Mouse (Mus musculus) hindbrain, embryonic 12.5 days (tissue): ENCODE data around the gene Slc27a5. TPM values are rescaled to one million over a fixed set of nuclear protein-coding genes. Genes with fewer than 3 reads are reported as not detected.
A peak's percentile ranks its signal among the peaks of the same experiment; 100 is the strongest.

Experiments used
- ATAC-seq: fragments of 200-750 bp; cut with Nextera tagmentation; 2 replicates; pipeline ENCODE4 v1.8.0; 2017; ENCODE audit warnings: moderate TSS enrichment; ENCODE audit not compliant: low FRiP score
- H3K27ac ChIP-seq: fragments of 300-500 bp; sonication (generic); 2 replicates; pipeline ENCODE4 v1.5.1; 2016; ENCODE audit warnings: mild to moderate bottlenecking
- H3K27me3 ChIP-seq: fragments of 300-500 bp; sonication (generic); 2 replicates; pipeline ENCODE4 v1.6.1; 2016; ENCODE audit warnings: mild to moderate bottlenecking
- H3K36me3 ChIP-seq: fragments of 300-500 bp; sonication (generic); 2 replicates; pipeline ENCODE4 v1.6.1; 2016; ENCODE audit warnings: mild to moderate bottlenecking
- H3K4me1 ChIP-seq: fragments of 300-500 bp; sonication (generic); 2 replicates; pipeline ENCODE4 v1.6.1; 2016
- H3K4me2 ChIP-seq: fragments of 300-500 bp; sonication (generic); replicated peaks from 2 replicates; pipeline ENCODE4 v1.6.1; 2016; ENCODE audit warnings: mild to moderate bottlenecking
- H3K4me3 ChIP-seq: fragments of 300-500 bp; sonication (generic); 2 replicates; pipeline ENCODE4 v1.5.1; 2016; ENCODE audit warnings: mild to moderate bottlenecking
- H3K9ac ChIP-seq: fragments of 300-500 bp; sonication (generic); 2 replicates; pipeline ENCODE4 v1.6.1; 2016; ENCODE audit warnings: mild to moderate bottlenecking, moderate library complexity
- H3K9me3 ChIP-seq: fragments of 300-500 bp; sonication (generic); replicated peaks from 2 replicates; pipeline ENCODE4 v1.6.1; 2016; ENCODE audit warnings: mild to moderate bottlenecking
- WGBS: fragments of 180-500 bp; shearing (Covaris S2); methylation state at CpG from one replicate; pipeline ENCODE4 v1.1.7; 2016; 5-methylcytosine and 5-hydroxymethylcytosine counted together
- polyA plus RNA-seq: library from polyadenylated mRNA; unstranded; fragments of >200 nt; fragmentation: Nextera tagmentation; extraction: Ambion mirVana; gene quantifications from 2 replicates; pipeline ENCODE4 v1.2.1, GENCODE M21; 2016

Gene Slc27a5
- polyA plus RNA-seq, 1 experiment from 2014 or later, result 0.26 TPM

DNA sequence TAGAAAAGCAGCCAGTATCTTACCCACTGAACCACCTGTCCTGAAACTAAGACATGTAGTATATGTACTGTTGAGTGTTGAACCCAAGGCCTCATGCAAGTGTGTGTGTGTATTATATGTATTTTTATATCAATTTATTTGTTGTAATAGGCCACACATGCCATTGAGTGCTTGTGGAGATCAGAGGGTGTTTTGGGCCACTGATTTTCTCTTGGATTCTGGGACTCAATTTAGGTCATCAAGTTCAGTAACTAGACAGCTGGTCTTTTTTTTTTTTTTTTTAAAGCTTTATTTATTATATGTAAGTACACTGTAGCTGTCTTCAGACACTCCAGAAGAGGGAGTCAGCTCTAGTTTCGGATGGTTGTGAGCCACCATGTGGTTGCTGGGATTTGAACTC is 17.2 kb upstream of the Slc27a5 start:
- Histone ChIP-seq H3K4me2 (no peak overlapping the region), H3K27me3 (peaks cover 4% of the 10 kb centered on the region; the same call in 1 of the 2 replicates), H3K4me3 (no peak overlapping the region), H3K4me1 (peaks cover 5% of the 10 kb centered on the region), H3K36me3 (no peaks in the 10 kb centered on the region), H3K9me3 (no peaks in the 10 kb centered on the region), H3K9ac (no peak overlapping the region), H3K27ac (no peak overlapping the region)
- whole genome bisulfite sequencing, result 76% methylated on average over 1 of the region's 1 CpGs
- ATAC-seq, result no peak

DNA sequence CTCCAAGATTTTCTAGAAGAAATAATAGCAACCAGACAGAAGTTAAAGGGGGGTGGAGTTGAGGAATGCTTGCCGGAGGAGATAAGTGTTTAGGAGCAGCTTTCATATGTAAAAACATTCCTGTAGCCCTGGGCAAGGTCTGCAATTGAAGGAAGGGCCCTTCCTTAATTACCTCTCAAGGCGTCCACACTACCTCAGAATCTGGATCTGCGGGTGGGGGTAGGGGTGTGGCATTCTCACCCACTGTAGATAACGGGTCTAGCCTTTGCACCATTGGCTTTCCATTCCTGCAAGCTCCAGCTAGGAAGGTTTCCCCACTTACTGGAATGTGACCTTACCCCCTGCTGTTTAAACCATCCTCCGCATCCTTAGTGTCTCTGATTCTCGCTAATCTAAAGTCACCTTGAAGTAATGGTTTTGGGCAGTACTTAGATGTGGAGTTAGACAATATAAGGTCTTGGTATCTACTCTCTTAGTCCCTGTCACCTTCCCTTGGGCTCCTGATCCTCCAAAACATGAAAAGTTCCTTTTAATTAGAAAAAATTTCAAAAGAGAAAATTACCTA is 16.4 kb upstream of the Slc27a5 start:
- 27% methylated on average over 6 of the region's 6 CpGs for WGBS
- H3K9me3 ChIP-seq, result no peaks in the 10 kb centered on the region
- H3K9ac ChIP-seq, result no peak overlapping the region

DNA sequence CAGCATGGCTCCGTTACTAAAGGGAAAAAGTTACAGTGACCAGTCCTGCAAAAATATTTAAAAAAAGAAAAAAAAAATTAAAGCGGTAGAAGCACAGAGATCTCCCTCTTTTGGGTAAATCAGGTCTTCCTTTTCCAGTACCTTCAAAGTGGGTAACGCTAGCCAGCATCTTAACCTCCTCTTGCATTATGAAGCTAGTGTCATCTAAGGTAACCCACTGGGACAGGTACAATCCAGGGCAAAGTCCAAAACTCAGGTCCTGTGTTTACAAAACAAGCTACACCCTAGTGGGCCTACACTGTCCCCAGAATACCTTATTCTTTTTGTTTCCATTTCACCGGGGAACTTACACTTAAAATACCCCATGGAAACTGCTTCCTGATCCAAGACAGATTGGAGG is 15.7 kb upstream of the Slc27a5 start:
- Histone ChIP-seq H3K4me2 (no peak overlapping the region), H3K36me3 (no peaks in the 10 kb centered on the region), H3K27me3 (peaks cover 4% of the 10 kb centered on the region; the same call in 1 of the 2 replicates), H3K9me3 (no peaks in the 10 kb centered on the region), H3K9ac (no peak overlapping the region), H3K27ac (no peak overlapping the region), H3K4me1 (peaks cover 9% of the 10 kb centered on the region), H3K4me3 (no peak overlapping the region)
- WGBS, result 60% methylated on average over 4 of the region's 4 CpGs
- ATAC-seq, result no peak

More for the DNA sequence above, 16.4 kb upstream of the Slc27a5 start:
- Histone ChIP-seq H3K36me3 (no peaks in the 10 kb centered on the region), H3K4me3 (no peak overlapping the region), H3K4me1 (peaks cover 6% of the 10 kb centered on the region), H3K27ac (no peak overlapping the region), H3K27me3 (peaks cover 4% of the 10 kb centered on the region; the same call in 1 of the 2 replicates), H3K4me2 (no peak overlapping the region)
- no peak for ATAC-seq

DNA sequence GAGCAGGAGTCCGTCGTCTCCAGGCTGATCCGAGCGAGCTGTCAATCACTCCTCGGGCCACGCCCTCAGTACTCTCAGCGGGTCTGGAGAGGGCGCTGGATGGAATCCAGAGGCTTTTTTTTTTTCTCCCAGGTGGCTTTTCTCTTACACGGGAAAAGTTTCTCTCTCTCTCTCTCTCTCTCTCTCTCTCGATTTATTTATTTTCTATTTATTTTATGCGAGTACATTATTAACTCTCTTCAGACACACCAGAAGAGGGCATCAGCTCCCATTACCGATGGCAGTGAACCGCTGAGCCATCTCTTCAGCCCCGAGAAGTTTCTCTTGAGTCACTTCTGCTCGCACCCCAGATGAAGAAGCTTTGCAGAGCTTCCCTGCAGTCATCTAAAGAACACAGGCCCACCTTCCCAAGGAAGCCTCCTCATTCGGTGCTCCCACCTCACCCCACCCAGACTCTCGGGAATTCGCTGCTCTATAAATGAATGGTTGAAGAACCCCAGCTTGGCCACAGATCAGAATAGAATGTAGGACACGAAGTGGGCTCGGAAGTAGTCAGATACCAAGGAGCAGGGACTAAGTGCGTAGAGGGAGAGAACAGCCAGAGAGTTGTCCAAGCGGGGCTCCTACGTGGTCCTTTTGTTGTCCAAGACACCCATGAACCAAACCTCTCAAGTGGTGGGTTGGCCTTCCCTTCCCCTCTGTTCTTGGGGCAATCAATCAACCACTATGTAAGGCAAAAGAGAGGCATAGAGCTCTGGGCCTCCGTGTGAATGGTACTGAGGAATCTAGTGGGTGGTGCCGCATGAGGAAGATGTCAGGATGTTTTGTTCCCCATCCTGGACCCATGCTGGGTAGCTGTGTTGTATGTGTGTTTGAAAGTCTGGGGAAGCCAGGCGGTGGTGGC is 12.3 kb upstream of the Slc27a5 start, which contains the start of gene Zbtb45:
Zbtb45 (minus strand) TSS at position 30 of the 904 bp plus-strand sequence.
- Histone ChIP-seq H3K36me3 (peaks cover 21% of the 10 kb centered on the region), H3K4me1 (peaks cover 24% of the 10 kb centered on the region), H3K9me3 (no peaks in the 10 kb centered on the region), H3K27me3 (peaks cover 18% of the 10 kb centered on the region), H3K4me3 (peak within 1 kb of the TSS; percentile 70), H3K27ac (peak within 1 kb of the TSS; percentile 93), H3K4me2 (peak within 1 kb of the TSS; percentile 79), H3K9ac (peak within 1 kb of the TSS; percentile 83)
- 9% methylated on average over 26 of the region's 26 CpGs for WGBS
- ATAC-seq, result no peak

DNA sequence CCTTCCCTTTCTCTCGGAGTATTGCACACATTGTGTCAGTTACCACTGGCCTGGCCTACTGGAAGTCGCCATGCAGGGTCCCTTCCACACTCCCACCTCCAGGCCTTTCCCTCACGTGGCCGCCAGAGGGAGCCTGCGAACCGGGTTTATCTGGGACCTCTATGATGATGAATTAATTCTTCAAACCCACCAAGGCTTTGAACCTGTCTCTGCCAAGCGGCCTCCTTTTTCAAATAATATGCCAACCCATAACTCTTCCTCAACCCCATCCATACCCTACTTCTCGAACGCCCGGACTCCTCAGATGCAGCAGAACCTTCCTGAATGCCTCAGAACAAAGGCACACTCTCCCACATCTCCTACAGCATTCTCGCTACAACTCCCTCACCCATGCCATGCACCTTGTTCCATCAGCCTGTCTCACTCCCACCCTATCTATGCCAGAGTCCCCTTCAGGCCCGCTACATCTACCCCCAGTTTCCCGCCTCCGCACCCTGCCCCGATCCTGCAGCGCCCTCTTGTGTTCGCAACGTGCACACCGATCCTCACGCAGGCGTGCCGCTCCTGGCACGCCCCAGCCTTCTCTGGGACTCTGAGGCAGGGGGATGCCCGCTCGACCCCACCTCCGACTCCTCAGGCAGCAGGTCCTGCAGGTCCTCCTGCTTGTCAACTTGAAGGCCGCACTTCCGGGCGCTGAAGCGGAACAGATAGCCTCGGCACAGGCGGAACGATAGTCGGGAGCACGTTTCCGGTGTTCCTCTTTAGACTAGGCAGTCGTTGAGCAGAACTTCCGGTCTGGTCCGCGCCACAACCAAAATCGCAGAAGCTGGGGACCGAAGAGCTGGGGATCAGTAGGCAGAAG is 11.4 kb upstream of the Slc27a5 start:
- WGBS, result under 1% methylated on average over 42 of the region's 42 CpGs
- ATAC-seq, result peak; percentile 87

DNA sequence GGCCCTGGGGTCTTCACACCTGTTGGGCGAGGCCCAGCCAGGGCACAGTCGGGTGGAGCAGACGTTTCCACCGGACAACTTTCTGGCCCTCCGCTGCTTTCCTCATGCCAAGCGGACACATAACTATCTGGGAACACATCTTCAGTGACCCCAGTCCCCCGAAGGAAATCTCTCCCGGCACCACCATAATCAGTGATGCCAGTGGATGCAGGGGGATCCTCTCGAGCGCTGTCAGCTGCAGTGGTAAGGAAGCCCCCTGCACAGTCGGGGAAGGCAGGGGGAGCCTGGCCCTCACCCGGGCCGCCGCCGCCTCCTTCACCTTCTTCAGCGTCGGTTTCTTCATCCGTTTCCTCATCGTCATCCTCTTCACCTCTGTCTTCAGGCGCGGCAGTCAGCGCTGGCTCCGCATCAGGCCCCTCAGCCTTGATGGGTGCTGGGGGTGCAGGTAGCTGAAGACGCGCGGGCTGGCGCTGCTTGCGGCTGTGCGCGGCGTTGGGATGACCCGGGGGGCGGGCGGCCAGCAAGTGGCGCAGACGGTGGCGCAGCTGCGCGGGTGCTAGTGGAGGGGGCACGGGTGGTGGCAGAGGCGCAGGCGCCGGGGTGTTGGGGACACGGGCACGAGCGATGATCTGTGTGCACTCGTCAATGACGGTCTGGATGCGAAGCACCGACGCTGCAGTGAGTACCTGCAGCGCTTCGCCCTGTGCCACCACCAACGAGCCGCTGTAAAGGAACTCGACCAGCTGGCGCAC is 9.5 kb upstream of the Slc27a5 start:
- H3K9me3 ChIP-seq, result no peaks in the 10 kb centered on the region
- WGBS, result 33% methylated on average over 57 of the region's 57 CpGs
- H3K4me3 ChIP-seq, result peak overlapping the region; percentile 19
- no peak for ATAC-seq
- H3K36me3 ChIP-seq, result peaks cover 31% of the 10 kb centered on the region
- H3K9ac ChIP-seq, result peak overlapping the region; percentile 83
- peaks cover 14% of the 10 kb centered on the region for H3K27me3 ChIP-seq
- H3K27ac ChIP-seq, result no peak overlapping the region
- peaks cover 24% of the 10 kb centered on the region for H3K4me1 ChIP-seq
- peak overlapping the region; percentile 41 for H3K4me2 ChIP-seq

More for the DNA sequence above, 11.4 kb upstream of the Slc27a5 start:
- Histone ChIP-seq H3K4me2 (peak overlapping the region; percentile 79), H3K27me3 (peaks cover 17% of the 10 kb centered on the region), H3K9me3 (no peaks in the 10 kb centered on the region), H3K4me1 (peaks cover 24% of the 10 kb centered on the region), H3K9ac (peak overlapping the region; percentile 83), H3K36me3 (peaks cover 28% of the 10 kb centered on the region), H3K27ac (peak overlapping the region; percentile 93), H3K4me3 (peak overlapping the region; percentile 70)

DNA sequence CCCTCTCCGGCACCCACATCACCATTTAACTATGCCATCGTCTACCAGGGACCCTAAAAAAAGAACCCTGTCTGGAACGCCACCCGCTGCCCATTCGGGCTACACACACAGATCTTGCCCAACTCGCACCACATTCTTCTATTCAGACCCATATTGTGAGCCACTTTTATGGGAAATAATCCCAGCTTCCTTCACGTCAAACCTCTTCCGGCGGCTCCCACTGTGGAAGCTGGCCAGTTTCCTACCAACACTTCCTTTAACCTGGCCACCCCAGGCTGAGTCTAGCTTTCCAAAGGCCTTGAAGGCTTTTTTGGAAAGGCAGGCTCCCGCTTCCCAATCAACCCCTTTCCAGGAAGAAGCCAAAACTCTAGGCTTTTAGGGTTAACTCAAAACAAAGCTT is 8.5 kb upstream of the Slc27a5 start:
- no peaks in the 10 kb centered on the region for H3K9me3 ChIP-seq
- no peak overlapping the region for H3K4me2 ChIP-seq
- H3K27me3 ChIP-seq, result peaks cover 14% of the 10 kb centered on the region
- H3K27ac ChIP-seq, result no peak overlapping the region
- no peak overlapping the region for H3K9ac ChIP-seq
- no peak overlapping the region for H3K4me3 ChIP-seq
- ATAC-seq, result no peak
- peaks cover 31% of the 10 kb centered on the region for H3K36me3 ChIP-seq
- H3K4me1 ChIP-seq, result peaks cover 24% of the 10 kb centered on the region
- 90% methylated on average over 10 of the region's 10 CpGs for WGBS

DNA sequence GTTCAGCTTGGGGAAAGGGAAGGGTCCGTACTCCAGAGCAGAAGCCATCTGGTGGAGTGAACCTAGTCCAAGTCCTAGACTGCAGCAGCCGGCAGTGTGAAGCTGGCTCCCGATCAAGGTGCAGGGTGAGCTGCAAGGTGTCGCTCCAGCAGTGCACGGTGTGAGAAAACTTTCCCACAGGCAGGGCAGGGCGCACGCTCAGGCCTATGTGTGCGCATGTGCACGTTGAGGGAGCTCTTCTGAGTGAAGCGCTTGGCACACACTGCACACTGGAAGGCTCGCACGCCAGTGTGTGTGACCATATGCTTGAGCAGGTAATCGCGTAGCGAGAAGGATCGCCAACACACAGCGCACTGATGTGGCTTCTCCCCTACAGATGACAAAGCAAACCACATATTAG is 8.0 kb upstream of the Slc27a5 start:
- Histone ChIP-seq H3K27me3 (peaks cover 14% of the 10 kb centered on the region), H3K9me3 (no peaks in the 10 kb centered on the region), H3K4me3 (no peak overlapping the region), H3K4me2 (no peak overlapping the region), H3K4me1 (peaks cover 24% of the 10 kb centered on the region), H3K27ac (no peak overlapping the region), H3K9ac (no peak overlapping the region), H3K36me3 (peaks cover 31% of the 10 kb centered on the region)
- 85% methylated on average over 17 of the region's 17 CpGs for WGBS
- no peak for ATAC-seq

DNA sequence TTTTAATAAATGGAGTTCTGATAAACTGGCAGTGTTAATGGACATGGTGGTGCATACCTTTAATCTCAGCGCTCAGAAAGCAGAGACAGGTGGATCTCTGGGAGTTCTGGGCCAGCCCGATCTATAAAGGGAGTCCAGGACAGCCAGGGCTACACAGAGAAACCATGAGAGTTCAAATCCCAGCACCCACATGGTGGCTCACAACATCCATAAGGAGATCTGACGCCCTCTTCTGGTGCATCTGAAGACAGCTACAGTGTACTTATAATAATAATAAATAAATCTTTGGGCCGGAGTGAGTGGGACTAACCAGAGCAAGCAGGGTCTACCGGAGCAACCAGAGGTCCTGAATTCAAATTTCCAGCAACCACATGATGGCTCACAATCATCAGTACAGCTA is 5.4 kb upstream of the Slc27a5 start:
- Histone ChIP-seq H3K36me3 (peaks cover 31% of the 10 kb centered on the region), H3K9ac (no peak overlapping the region), H3K9me3 (no peaks in the 10 kb centered on the region), H3K4me3 (no peak overlapping the region), H3K4me2 (no peak overlapping the region), H3K27ac (no peak overlapping the region), H3K27me3 (peaks cover 14% of the 10 kb centered on the region), H3K4me1 (peaks cover 12% of the 10 kb centered on the region)
- WGBS, result 76% methylated on average over 5 of the region's 5 CpGs
- ATAC-seq, result no peak

DNA sequence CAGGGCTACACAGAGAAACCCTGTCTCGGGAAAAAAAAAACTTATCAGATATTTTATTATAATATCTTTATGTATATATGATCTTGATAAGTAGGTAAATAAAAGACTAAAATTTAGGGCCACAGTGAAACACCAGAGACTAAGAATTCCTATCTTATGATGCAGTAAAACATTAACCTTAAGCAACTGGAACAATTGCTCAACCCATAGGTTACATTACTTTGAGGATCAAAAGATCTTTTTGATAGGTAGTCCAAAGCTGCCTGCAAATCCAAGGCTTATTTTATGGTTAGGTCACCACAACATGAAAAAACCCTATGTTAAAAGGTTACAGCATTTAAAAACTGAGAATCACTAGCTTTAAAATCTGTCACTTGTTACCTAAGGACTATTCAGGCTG is 3.6 kb upstream of the Slc27a5 start:
- H3K4me3 ChIP-seq, result no peak overlapping the region
- H3K4me1 ChIP-seq, result no peaks in the 10 kb centered on the region
- no peak overlapping the region for H3K9ac ChIP-seq
- no peak for ATAC-seq
- H3K4me2 ChIP-seq, result no peak overlapping the region
- WGBS, result 79% methylated on average over 1 of the region's 1 CpGs
- peaks cover 19% of the 10 kb centered on the region for H3K36me3 ChIP-seq
- no peaks in the 10 kb centered on the region for H3K27me3 ChIP-seq
- no peaks in the 10 kb centered on the region for H3K9me3 ChIP-seq
- no peak overlapping the region for H3K27ac ChIP-seq

DNA sequence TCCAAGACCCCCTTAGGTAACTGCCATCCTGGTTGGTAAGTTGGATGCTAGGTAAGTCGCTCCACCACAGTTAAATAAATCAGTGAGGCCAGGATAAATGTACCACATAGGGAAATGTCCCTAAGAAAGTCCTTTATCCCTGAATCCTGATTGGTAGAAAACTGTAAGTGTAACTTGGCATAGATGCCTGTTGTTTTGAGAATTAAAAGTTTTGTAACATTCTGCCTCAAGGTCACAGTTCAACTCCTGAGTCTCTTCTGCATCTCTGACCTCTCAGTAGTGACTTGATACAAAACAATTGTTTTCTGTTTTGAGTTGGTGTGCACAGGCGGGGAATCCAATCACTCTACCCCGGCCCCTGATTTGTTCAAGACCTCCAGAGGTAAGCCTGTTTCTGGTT is 859 bp upstream of the Slc27a5 start, which contains the start of gene Trim28:
Trim28 (plus strand) TSS at position 264 of the 400 bp plus-strand sequence.
- no peak for ATAC-seq
- H3K9ac ChIP-seq, result no peak within 1 kb of the TSS
- H3K4me2 ChIP-seq, result no peak within 1 kb of the TSS
- H3K36me3 ChIP-seq, result 0 out of 2 replicates have a peak, but pooled peaks cover 2% of the 10 kb centered on the region
- H3K4me1 ChIP-seq, result no peaks in the 10 kb centered on the region
- no peak within 1 kb of the TSS for H3K27ac ChIP-seq
- no peak within 1 kb of the TSS for H3K4me3 ChIP-seq
- H3K9me3 ChIP-seq, result no peaks in the 10 kb centered on the region
- WGBS, result 77% methylated on average over 3 of the region's 3 CpGs
- no peaks in the 10 kb centered on the region for H3K27me3 ChIP-seq
